ENCODE assay signal across 24 mouse cellular contexts in the genomic region with DNA sequence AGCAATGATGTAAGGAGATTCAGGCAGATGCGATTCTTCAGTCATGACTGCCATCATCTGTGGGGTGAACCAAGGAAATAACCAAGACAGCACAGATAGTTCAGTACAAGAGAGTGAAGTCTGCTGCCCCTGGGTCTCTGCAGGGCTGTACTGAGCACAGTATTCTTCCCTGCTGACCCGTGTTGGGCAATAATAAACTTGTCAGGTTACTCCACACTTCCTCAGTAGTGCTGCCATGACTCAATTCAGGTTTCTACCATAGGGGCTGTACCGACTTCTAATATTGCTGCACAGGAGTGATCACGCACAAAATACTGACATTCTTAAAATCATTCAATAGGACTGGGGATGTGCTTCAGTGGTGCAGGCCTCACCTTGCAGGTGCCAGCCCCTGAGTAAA. TPM values are rescaled to one million over a fixed set of nuclear protein-coding genes. Genes with fewer than 3 reads are reported as not detected.
DNase-seq lines count a peak whose midpoint lies in the region; ATAC-seq and TF ChIP-seq lines count a peak whose summit lies in the region.
"Had no signal": no experiment of that assay in that cellular context is flagged by ENCODE, and none has a peak within 500 bp of the region (broad histone marks: within the 10 kb centered on the region; RNA-seq: fewer than 3 reads in every experiment).

No protein-coding gene starts in this region.

- H3K27me3 ChIP-seq in liver, embryonic 13.5 days, result no peaks in the 10 kb centered on the region
- no peaks in the 10 kb centered on the region for H3K27me3 ChIP-seq in liver, embryonic 11.5 days (replicated peaks; ENCODE audit: control insufficient read depth, insufficient read depth, low read length)
- no peaks in the 10 kb centered on the region for H3K27me3 ChIP-seq in intestine, postnatal 0 days (replicated peaks; ENCODE audit: control insufficient read depth, insufficient read depth, low read length)
- no peaks in the 10 kb centered on the region for H3K27me3 ChIP-seq in hindbrain, embryonic 16.5 days (replicated peaks; ENCODE audit: control insufficient read depth, insufficient read depth, low read length)
- no peaks in the 10 kb centered on the region for H3K27me3 ChIP-seq in thymus, adult 2 months (ENCODE audit: control insufficient read depth, insufficient read depth, low read length)
- H3K27me3 ChIP-seq: embryonic facial prominence, embryonic 12.5 days; hindbrain, embryonic 15.5 days; limb, embryonic 13.5 days; lung, embryonic 15.5 days; megakaryocyte, embryonic 14.5 days; midbrain, embryonic 13.5 days; neural tube, embryonic 12.5 days had no signal

- H3K36me3 ChIP-seq in liver, embryonic 13.5 days, result no peaks in the 10 kb centered on the region
- H3K36me3 ChIP-seq in liver, embryonic 11.5 days (ENCODE audit: control insufficient read depth, insufficient read depth, low read length), result no peaks in the 10 kb centered on the region
- H3K36me3 ChIP-seq in intestine, postnatal 0 days (ENCODE audit: control insufficient read depth, insufficient read depth), result peaks cover 2% of the 10 kb centered on the region; the same call in 1 of the 2 replicates
- H3K36me3 ChIP-seq in hindbrain, embryonic 16.5 days (ENCODE audit: control insufficient read depth, insufficient read depth, low read length), result no peaks in the 10 kb centered on the region
- no peaks in the 10 kb centered on the region for H3K36me3 ChIP-seq in thymus, adult 2 months (ENCODE audit: control insufficient read depth, insufficient read depth, low read length)
- H3K36me3 ChIP-seq: hindbrain, embryonic 15.5 days had no signal

- 0 out of 2 replicates have a peak, but pooled peaks have one; percentile 43 for ATAC-seq in liver, embryonic 13.5 days (ENCODE audit: low read depth)
- ATAC-seq in liver, embryonic 11.5 days (replicated peaks; ENCODE audit: low FRiP score), result no peak
- 0 out of 2 replicates have a peak, but pooled peaks have one; percentile 36 for ATAC-seq in intestine, postnatal 0 days
- peak; percentile 82 for ATAC-seq in neutrophil, adult 5-6 weeks (ENCODE audit: extremely low read depth, insufficient number of reproducible peaks, low FRiP score, poor library complexity, severe bottlenecking)
- ATAC-seq in hindbrain, embryonic 16.5 days, result no peak
- ATAC-seq: forebrain, postnatal 0 days; midbrain, embryonic 13.5 days had no signal

- no peak overlapping the region for H3K4me2 ChIP-seq in liver, embryonic 13.5 days
- H3K4me2 ChIP-seq in liver, embryonic 11.5 days, result no peak overlapping the region
- H3K4me2 ChIP-seq in intestine, postnatal 0 days (replicated peaks; ENCODE audit: low read depth), result no peak overlapping the region
- H3K4me2 ChIP-seq in hindbrain, embryonic 16.5 days (ENCODE audit: low read length), result no peak overlapping the region
- H3K4me2 ChIP-seq: embryonic facial prominence, embryonic 12.5 days; hindbrain, embryonic 15.5 days; limb, embryonic 13.5 days; lung, embryonic 15.5 days; midbrain, embryonic 13.5 days; neural tube, embryonic 12.5 days had no signal

- no peak overlapping the region for H3K9ac ChIP-seq in liver, embryonic 13.5 days
- no peak overlapping the region for H3K9ac ChIP-seq in liver, embryonic 11.5 days (ENCODE audit: low read depth, low read length)
- H3K9ac ChIP-seq in intestine, postnatal 0 days (ENCODE audit: low read depth, low read length), result no peak overlapping the region
- H3K9ac ChIP-seq in hindbrain, embryonic 16.5 days (ENCODE audit: low read depth, low read length), result no peak overlapping the region
- H3K9ac ChIP-seq: embryonic facial prominence, embryonic 12.5 days; forebrain, postnatal 0 days; hindbrain, embryonic 15.5 days; limb, embryonic 13.5 days; lung, embryonic 15.5 days; midbrain, embryonic 13.5 days; neural tube, embryonic 12.5 days had no signal

- TF ChIP-seq CTCF in bone marrow macrophage, adult 2 months (IDR thresholded peaks at IDR 0.05; ENCODE audit: low read depth, low read length), result no peak
- TF ChIP-seq CTCF in intestine, postnatal 0 days (IDR thresholded peaks at IDR 0.05; ENCODE audit: low read depth), result no peak
- TF ChIP-seq CTCF in thymus, adult 2 months (IDR thresholded peaks at IDR 0.05; ENCODE audit: borderline replicate concordance, control insufficient read depth, extremely low read depth, insufficient read depth, low read length, poor library complexity), result no peak

- no peak overlapping the region for H3K4me3 ChIP-seq in liver, embryonic 13.5 days (replicated peaks)
- H3K4me3 ChIP-seq in liver, embryonic 11.5 days (ENCODE audit: low read depth, low read length), result no peak overlapping the region
- H3K4me3 ChIP-seq in bone marrow macrophage, adult 2 months (ENCODE audit: insufficient read depth, low read length), result no peak overlapping the region
- no peak overlapping the region for H3K4me3 ChIP-seq in intestine, postnatal 0 days (ENCODE audit: low read depth, low read length)
- no peak overlapping the region for H3K4me3 ChIP-seq in hindbrain, embryonic 16.5 days (ENCODE audit: low read length)
- no peak overlapping the region for H3K4me3 ChIP-seq in thymus, adult 2 months (ENCODE audit: control insufficient read depth, insufficient read depth, low read length)
- H3K4me3 ChIP-seq: embryonic facial prominence, embryonic 12.5 days; heart, embryonic 10.5 days; hindbrain, embryonic 15.5 days; limb, embryonic 13.5 days; lung, embryonic 15.5 days; megakaryocyte, embryonic 14.5 days; midbrain, embryonic 13.5 days; neural tube, embryonic 12.5 days had no signal

- H3K4me1 ChIP-seq in liver, embryonic 13.5 days (replicated peaks), result no peaks in the 10 kb centered on the region; the same call in none of the 2 replicates
- H3K4me1 ChIP-seq in liver, embryonic 11.5 days (replicated peaks; ENCODE audit: control insufficient read depth, insufficient read depth, low read length), result no peaks in the 10 kb centered on the region
- peaks cover 38% of the 10 kb centered on the region for H3K4me1 ChIP-seq in bone marrow macrophage, adult 2 months (ENCODE audit: control insufficient read depth, insufficient read depth, low read length)
- peaks cover 13% of the 10 kb centered on the region; the same call in 1 of the 2 replicates for H3K4me1 ChIP-seq in intestine, postnatal 0 days (replicated peaks; ENCODE audit: control insufficient read depth, insufficient read depth, low read length)
- H3K4me1 ChIP-seq in hindbrain, embryonic 16.5 days (ENCODE audit: control insufficient read depth, insufficient read depth, low read depth, low read length), result no peaks in the 10 kb centered on the region
- H3K4me1 ChIP-seq in thymus, adult 2 months (replicated peaks; ENCODE audit: control insufficient read depth, insufficient read depth, low read length), result no peaks in the 10 kb centered on the region
- H3K4me1 ChIP-seq: embryonic facial prominence, embryonic 12.5 days; hindbrain, embryonic 15.5 days; limb, embryonic 13.5 days; lung, embryonic 15.5 days; midbrain, embryonic 13.5 days; neural tube, embryonic 12.5 days had no signal

- DNase-seq in liver, embryonic 13.5 days, result no peak
- no peak for DNase-seq in liver, embryonic 11.5 days (ENCODE audit: low spot score)
- DNase-seq in thymus, adult 2 months, result no peak
- DNase-seq: adrenal gland, postnatal 14 days; cerebellum, adult 11 months; cerebellum, postnatal 10 days; forebrain, postnatal 0 days; heart, postnatal 4 days; kidney, adult 11 months; layer of hippocampus, adult 9-11 months; retina, postnatal 1 day; thymus, postnatal 14 days had no signal

- TF ChIP-seq POLR2A in bone marrow macrophage, adult 2 months (IDR thresholded peaks at IDR 0.05; ENCODE audit: borderline replicate concordance, low read depth, low read length), result no peak
- TF ChIP-seq POLR2A in thymus, adult 2 months (IDR thresholded peaks at IDR 0.05; ENCODE audit: control insufficient read depth, extremely low read depth, insufficient read depth, low read length, poor library complexity), result no peak

- WGBS in liver, embryonic 13.5 days (ENCODE audit: insufficient replicate concordance), result 72% methylated on average over 4 of the region's 4 CpGs
- WGBS in liver, embryonic 11.5 days, result 78% methylated on average over 4 of the region's 4 CpGs
- 77% methylated on average over 4 of the region's 4 CpGs for WGBS in intestine, postnatal 0 days
- 97% methylated on average over 4 of the region's 4 CpGs for WGBS in hindbrain, embryonic 16.5 days
- 88% methylated on average over 4 of the region's 4 CpGs for WGBS in thymus, adult 2 months

- H3K9me3 ChIP-seq in liver, embryonic 13.5 days (replicated peaks), result no peaks in the 10 kb centered on the region
- no peaks in the 10 kb centered on the region for H3K9me3 ChIP-seq in liver, embryonic 11.5 days (ENCODE audit: control insufficient read depth, low read length)
- H3K9me3 ChIP-seq in intestine, postnatal 0 days (ENCODE audit: control insufficient read depth), result no peaks in the 10 kb centered on the region
- H3K9me3 ChIP-seq in hindbrain, embryonic 16.5 days (ENCODE audit: control insufficient read depth, low read length), result no peaks in the 10 kb centered on the region
- H3K9me3 ChIP-seq: embryonic facial prominence, embryonic 12.5 days; heart, embryonic 10.5 days; hindbrain, embryonic 15.5 days; limb, embryonic 13.5 days; lung, embryonic 15.5 days; megakaryocyte, embryonic 14.5 days; midbrain, embryonic 13.5 days; neural tube, embryonic 12.5 days had no signal

- H3K27ac ChIP-seq in liver, embryonic 13.5 days, result no peak overlapping the region
- no peak overlapping the region for H3K27ac ChIP-seq in liver, embryonic 11.5 days (ENCODE audit: low read depth, low read length)
- peak overlapping the region; percentile 52 for H3K27ac ChIP-seq in bone marrow macrophage, adult 2 months (ENCODE audit: insufficient read depth, low read depth, low read length)
- H3K27ac ChIP-seq in intestine, postnatal 0 days (ENCODE audit: low read depth, low read length), result no peak overlapping the region; the same call in 1 of the 2 replicates
- no peak overlapping the region for H3K27ac ChIP-seq in hindbrain, embryonic 16.5 days (ENCODE audit: low read depth, low read length)
- no peak overlapping the region for H3K27ac ChIP-seq in thymus, adult 2 months (ENCODE audit: control insufficient read depth, insufficient read depth, low read length)
- H3K27ac ChIP-seq: embryonic facial prominence, embryonic 12.5 days; heart, embryonic 10.5 days; hindbrain, embryonic 15.5 days; limb, embryonic 13.5 days; lung, embryonic 15.5 days; midbrain, embryonic 13.5 days; neural tube, embryonic 12.5 days had no signal

RNA-seq across cellular contexts. Expression of a gene that starts 16.5 kb away (rescaled TPM):
- polyA plus RNA-seq in liver, embryonic 13.5 days (2015; fragmentation: Nextera tagmentation; extraction: Ambion mirVana), result 3.8 and 3.9 TPM in 2 replicates
- 4.6 and 6.5 TPM in 2 replicates for polyA plus RNA-seq in liver, embryonic 11.5 days (2014; fragmentation: Nextera tagmentation; extraction: Ambion mirVana)
- 6.4 and 7.1 TPM in 2 replicates for polyA plus RNA-seq in bone marrow macrophage, adult 2 months (2012; ENCODE audit: insufficient read depth, insufficient read length, missing spikeins)
- 11.8 and 12.5 TPM in 2 replicates for polyA plus RNA-seq in intestine, postnatal 0 days (2015; fragmentation: Nextera tagmentation; extraction: Ambion mirVana)
- total RNA-seq in neutrophil, adult 5-6 weeks (2017), result 4.3 and 4.8 TPM in 2 replicates
- 19.2 and 21.0 TPM in 2 replicates for polyA plus RNA-seq in hindbrain, embryonic 16.5 days (2015; fragmentation: Nextera tagmentation; extraction: Ambion mirVana)
- 1.1 and 1.9 TPM in 2 replicates for polyA plus RNA-seq in thymus, adult 2 months (2012; rRNA removed)

RNA-seq across cellular contexts. Expression of a gene that starts 16.9 kb away (rescaled TPM):
- 2.0 and 2.5 TPM in 2 replicates for polyA plus RNA-seq in liver, embryonic 13.5 days (2015; fragmentation: Nextera tagmentation; extraction: Ambion mirVana)
- 3.1 and 3.4 TPM in 2 replicates for polyA plus RNA-seq in liver, embryonic 11.5 days (2014; fragmentation: Nextera tagmentation; extraction: Ambion mirVana)
- polyA plus RNA-seq in bone marrow macrophage, adult 2 months (2012; ENCODE audit: insufficient read depth, insufficient read length, missing spikeins), result 7.8 and 13.0 TPM in 2 replicates
- polyA plus RNA-seq in intestine, postnatal 0 days (2015; fragmentation: Nextera tagmentation; extraction: Ambion mirVana), result 11.9 and 15.8 TPM in 2 replicates
- 16.2 and 20.5 TPM in 2 replicates for total RNA-seq in neutrophil, adult 5-6 weeks (2017)
- polyA plus RNA-seq in hindbrain, embryonic 16.5 days (2015; fragmentation: Nextera tagmentation; extraction: Ambion mirVana), result 15.2 and 18.5 TPM in 2 replicates
- 4.6 and 4.9 TPM in 2 replicates for polyA plus RNA-seq in thymus, adult 2 months (2012; rRNA removed)

Comparison
In these comparisons a context has a peak if more than half of its experiments do, and no peak if none do; other contexts are left out.
1. ATAC-seq: peak in liver, embryonic 13.5 days (single experiment), intestine, postnatal 0 days (single experiment) and neutrophil, adult 5-6 weeks (single experiment); none in liver, embryonic 11.5 days (single experiment) and hindbrain, embryonic 16.5 days (single experiment).